28 mouse cellular contexts compared by ENCODE assay signal in the genomic region with DNA sequence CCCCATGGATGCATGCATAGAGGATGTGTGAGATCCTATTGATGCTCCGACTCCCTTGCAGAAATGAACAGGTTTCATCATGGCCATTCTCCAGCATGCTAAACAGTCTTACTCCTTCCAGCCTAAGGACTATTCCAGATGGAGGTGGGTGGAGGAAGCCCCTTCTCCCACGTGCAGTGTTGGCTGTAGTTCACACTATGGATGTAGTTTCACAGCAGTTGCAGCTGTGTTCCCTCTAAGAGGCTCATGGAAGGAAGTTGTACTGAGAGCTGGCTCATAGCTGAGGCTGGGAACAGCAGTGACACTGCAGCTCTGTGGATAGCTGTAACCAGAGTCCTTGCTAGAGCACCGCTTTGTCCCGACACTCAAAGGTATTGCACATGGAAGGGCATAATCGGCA. TPM values are rescaled to one million over a fixed set of nuclear protein-coding genes. Genes with fewer than 3 reads are reported as not detected.
"Had no signal": no experiment of that assay in that cellular context is flagged by ENCODE, and none has a peak within 500 bp of the region (broad histone marks: within the 10 kb centered on the region; RNA-seq: fewer than 3 reads in every experiment).

No protein-coding gene starts in this region.

- H3K4me3 ChIP-seq: heart, embryonic 10.5 days; heart, embryonic 12.5 days; hindbrain, embryonic 13.5 days; hindbrain, embryonic 15.5 days; kidney, embryonic 15.5 days; limb, embryonic 13.5 days; limb, embryonic 15.5 days; liver, embryonic 12.5 days had no signal

- DNase-seq: gastrocnemius, postnatal 14 days; gastrocnemius, postnatal 36 days; heart, adult 18-20 months; heart, postnatal 10 days; kidney, adult 11 months; kidney, adult 2 months; kidney, adult 9 months; kidney, postnatal 14 days; kidney, postnatal 36 days; layer of hippocampus, adult 9-11 months; layer of hippocampus, postnatal 36 days; left cerebral cortex, postnatal 4 days had no signal

- H3K27ac ChIP-seq: heart, embryonic 10.5 days; hindbrain, embryonic 13.5 days; hindbrain, embryonic 15.5 days; hindbrain, postnatal 0 days; kidney, embryonic 15.5 days; kidney, postnatal 0 days; limb, embryonic 13.5 days; limb, embryonic 15.5 days; liver, embryonic 12.5 days; liver, embryonic 14.5 days had no signal

RNA-seq across cellular contexts. Expression of a gene that starts 12.7 kb away (rescaled TPM):
- total RNA-seq: gastrocnemius, adult 18-20 months; gastrocnemius, adult 8-10 months; gastrocnemius, postnatal 14 days; gastrocnemius, postnatal 36 days; heart, adult 18-20 months; heart, adult 8-10 months; heart, postnatal 10 days; heart, postnatal 25 days; hematopoietic stem cell, adult 5-6 weeks had no signal
